ENCODE assay signal across 19 mouse cellular contexts in genomic region chr5:45844723-45845122, GRCm38 (mm10).
"Had no signal": no experiment of that assay in that cellular context is flagged by ENCODE, and none has a peak within 500 bp of the region (broad histone marks: within the 10 kb centered on the region; RNA-seq: fewer than 3 reads in every experiment).

No protein-coding gene starts in this region.

- H3K9me3 ChIP-seq: limb, embryonic 10.5 days; limb, embryonic 13.5 days; liver, embryonic 15.5 days; neural tube, embryonic 13.5 days had no signal

- H3K27me3 ChIP-seq: limb, embryonic 13.5 days; liver, embryonic 15.5 days; midbrain, embryonic 12.5 days; neural tube, embryonic 13.5 days had no signal

- H3K9ac ChIP-seq: limb, embryonic 13.5 days; liver, embryonic 15.5 days; midbrain, embryonic 12.5 days; neural tube, embryonic 13.5 days had no signal

- H3K27ac ChIP-seq: kidney, postnatal 0 days; layer of hippocampus, adult 2 months; limb, embryonic 10.5 days; limb, embryonic 13.5 days; liver, embryonic 15.5 days; midbrain, embryonic 12.5 days; neural tube, embryonic 13.5 days had no signal

- H3K36me3 ChIP-seq: limb, embryonic 13.5 days; liver, embryonic 15.5 days; midbrain, embryonic 12.5 days; neural tube, embryonic 13.5 days had no signal

- H3K4me2 ChIP-seq: limb, embryonic 13.5 days; liver, embryonic 15.5 days; midbrain, embryonic 12.5 days; neural tube, embryonic 13.5 days had no signal

- ATAC-seq: intestine, embryonic 16.5 days; midbrain, embryonic 16.5 days had no signal

- DNase-seq: kidney, adult 2 months; kidney, postnatal 25 days; layer of hippocampus, adult 9-11 months; liver; lung, adult 2 months; lung, postnatal 14 days; retina, postnatal 1 day; thymus, adult 18-20 months; thymus, postnatal 36 days had no signal

- H3K4me3 ChIP-seq: layer of hippocampus, adult 2 months; limb, embryonic 10.5 days; limb, embryonic 13.5 days; liver, embryonic 15.5 days; midbrain, embryonic 12.5 days; myocyte; neural tube, embryonic 13.5 days had no signal

- H3K4me1 ChIP-seq: limb, embryonic 10.5 days; limb, embryonic 13.5 days; liver, embryonic 15.5 days; midbrain, embryonic 12.5 days; neural tube, embryonic 13.5 days had no signal
